Mouse (Mus musculus): ENCODE data around the gene Mical2. TPM values are rescaled to one million over a fixed set of nuclear protein-coding genes. Genes with fewer than 3 reads are reported as not detected.

The Mical2 gene
- 3.7 and 5.3 TPM in 2 replicates for polyA plus RNA-seq (2014; fragmentation: Nextera tagmentation; extraction: Ambion mirVana)

GRCm38 (mm10) chr7:112225615-112226262 is at the start of gene Mical2:
Gene Mical2, plus strand, starts transcription at chr7:112225856.
- H3K4me2 ChIP-seq (ENCODE audit: low read depth, low read length), result peak within 1 kb of the TSS; percentile 97
- no peak within 1 kb of the TSS for H3K27ac ChIP-seq (ENCODE audit: low read depth, low read length)
- H3K9me3 ChIP-seq (ENCODE audit: control insufficient read depth, low read length), result no peaks in the 10 kb centered on the region
- peaks cover 23% of the 10 kb centered on the region for H3K27me3 ChIP-seq (ENCODE audit: control insufficient read depth, insufficient read depth, low read length)
- peak within 1 kb of the TSS; percentile 49 for H3K9ac ChIP-seq (replicated peaks; ENCODE audit: low read depth, low read length)
- H3K4me3 ChIP-seq (ENCODE audit: low read depth, low read length), result peak within 1 kb of the TSS; percentile 59
- ATAC-seq (ENCODE audit: low read depth), result peak; percentile 99
- H3K36me3 ChIP-seq (ENCODE audit: control insufficient read depth, insufficient read depth, low read length), result no peaks in the 10 kb centered on the region
- H3K4me1 ChIP-seq (ENCODE audit: control insufficient read depth, insufficient read depth, low read length), result peaks cover 5% of the 10 kb centered on the region
- WGBS, result 0% methylated on average over 47 of the region's 53 CpGs

- Histone ChIP-seq H3K36me3 (ENCODE audit: control insufficient read depth, insufficient read depth, low read length) (no peaks in the 10 kb centered on the region), H3K9me3 (ENCODE audit: control insufficient read depth, low read length) (no peaks in the 10 kb centered on the region), H3K27me3 (ENCODE audit: control insufficient read depth, insufficient read depth, low read length) (no peaks in the 10 kb centered on the region), H3K27ac (ENCODE audit: low read depth, low read length) (no peak overlapping the region), H3K9ac (replicated peaks; ENCODE audit: low read depth, low read length) (no peak overlapping the region), H3K4me3 (ENCODE audit: low read depth, low read length) (no peak overlapping the region), H3K4me1 (ENCODE audit: control insufficient read depth, insufficient read depth, low read length) (no peaks in the 10 kb centered on the region), H3K4me2 (ENCODE audit: low read depth, low read length) (no peak overlapping the region)
- 85% methylated on average over 2 of the region's 2 CpGs for WGBS
- no peak for ATAC-seq (ENCODE audit: low read depth)
These were observed 49.0 kb upstream of the Mical2 start for GRCm38 (mm10) chr7:112176627-112177026.

GRCm38 (mm10) chr7:112180235-112180705 is 45.4 kb upstream of the Mical2 start:
- Histone ChIP-seq H3K27me3 (ENCODE audit: control insufficient read depth, insufficient read depth, low read length) (no peaks in the 10 kb centered on the region), H3K4me3 (ENCODE audit: low read depth, low read length) (no peak overlapping the region), H3K4me2 (ENCODE audit: low read depth, low read length) (no peak overlapping the region), H3K36me3 (ENCODE audit: control insufficient read depth, insufficient read depth, low read length) (no peaks in the 10 kb centered on the region), H3K4me1 (ENCODE audit: control insufficient read depth, insufficient read depth, low read length) (no peaks in the 10 kb centered on the region), H3K9me3 (ENCODE audit: control insufficient read depth, low read length) (no peaks in the 10 kb centered on the region), H3K27ac (ENCODE audit: low read depth, low read length) (no peak overlapping the region), H3K9ac (replicated peaks; ENCODE audit: low read depth, low read length) (no peak overlapping the region)
- WGBS, result 14% methylated on average over 9 of the region's 10 CpGs
- peak; percentile 79 for ATAC-seq (ENCODE audit: low read depth)

DNA sequence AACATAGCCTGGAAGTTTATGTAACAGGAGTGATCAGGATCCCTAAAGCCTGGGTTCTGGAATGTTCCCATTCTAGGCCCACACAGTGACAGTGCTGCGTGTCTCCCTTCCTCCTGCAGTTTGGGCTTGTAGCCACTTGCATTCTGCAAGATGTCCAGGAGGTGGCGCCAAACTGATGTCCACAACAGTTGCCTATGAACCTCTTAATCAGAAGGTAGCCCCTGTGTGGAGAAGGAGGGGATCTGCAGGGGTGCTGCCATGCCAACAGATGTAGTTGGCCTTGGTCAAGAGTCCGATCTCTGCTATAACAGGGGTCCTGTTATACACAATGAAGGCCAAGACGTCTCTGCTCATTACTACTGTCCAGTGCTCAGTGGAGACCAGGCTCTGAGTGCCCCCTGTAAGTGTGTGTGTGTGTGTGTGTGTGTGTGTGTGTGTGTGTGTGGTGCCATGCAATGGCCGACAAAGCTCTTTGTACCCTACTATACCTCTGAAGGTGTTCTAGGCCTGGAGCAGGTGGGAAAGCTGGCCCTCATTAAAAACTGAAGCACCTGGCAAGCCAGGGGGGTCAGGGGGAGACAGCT is 42.3 kb upstream of the Mical2 start:
- Histone ChIP-seq H3K9ac (replicated peaks; ENCODE audit: low read depth, low read length) (no peak overlapping the region), H3K27me3 (ENCODE audit: control insufficient read depth, insufficient read depth, low read length) (no peaks in the 10 kb centered on the region), H3K4me2 (ENCODE audit: low read depth, low read length) (no peak overlapping the region), H3K27ac (ENCODE audit: low read depth, low read length) (no peak overlapping the region), H3K4me1 (ENCODE audit: control insufficient read depth, insufficient read depth, low read length) (no peaks in the 10 kb centered on the region), H3K9me3 (ENCODE audit: control insufficient read depth, low read length) (no peaks in the 10 kb centered on the region), H3K4me3 (ENCODE audit: low read depth, low read length) (no peak overlapping the region), H3K36me3 (ENCODE audit: control insufficient read depth, insufficient read depth, low read length) (no peaks in the 10 kb centered on the region)
- peak; percentile 60; the same call in 1 of the 2 replicates for ATAC-seq (ENCODE audit: low read depth)
- WGBS, result 38% methylated on average over 5 of the region's 5 CpGs

DNA sequence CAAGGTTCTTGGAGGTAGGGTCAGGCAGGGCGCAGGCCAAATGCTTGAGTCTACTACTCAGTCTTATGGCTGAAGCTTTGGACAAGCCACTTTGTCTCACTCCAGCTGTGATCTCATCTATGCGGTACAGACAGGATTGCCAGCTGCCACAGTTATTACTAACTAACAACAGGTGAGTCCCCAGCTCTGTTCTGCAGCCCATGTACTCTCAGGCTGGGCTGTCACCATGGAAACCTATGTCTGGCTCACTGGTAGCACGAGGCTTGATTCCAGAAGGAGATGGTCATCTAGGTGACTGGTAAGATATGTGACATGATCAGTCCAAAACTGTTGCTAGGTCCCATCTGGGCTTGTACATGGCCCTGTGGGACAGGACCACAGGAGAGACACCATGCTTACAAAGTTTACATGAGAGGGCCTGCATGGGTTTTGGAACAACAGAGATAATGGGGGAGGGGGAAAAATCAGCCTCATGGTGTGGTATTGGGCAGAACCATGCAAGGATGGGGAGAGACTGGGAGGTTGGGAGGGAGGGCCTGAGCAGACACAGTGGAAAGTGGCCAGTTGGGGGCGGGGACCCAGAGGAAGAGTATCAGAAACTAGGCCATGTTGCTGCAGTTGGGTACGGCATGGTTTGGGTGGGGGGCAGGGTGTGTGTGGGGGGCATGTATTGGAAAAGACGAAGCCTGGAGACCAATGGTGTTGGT is 41.0 kb upstream of the Mical2 start:
- Histone ChIP-seq H3K36me3 (ENCODE audit: control insufficient read depth, insufficient read depth, low read length) (no peaks in the 10 kb centered on the region), H3K9ac (replicated peaks; ENCODE audit: low read depth, low read length) (no peak overlapping the region), H3K4me1 (ENCODE audit: control insufficient read depth, insufficient read depth, low read length) (no peaks in the 10 kb centered on the region), H3K9me3 (ENCODE audit: control insufficient read depth, low read length) (no peaks in the 10 kb centered on the region), H3K4me2 (ENCODE audit: low read depth, low read length) (no peak overlapping the region), H3K27me3 (ENCODE audit: control insufficient read depth, insufficient read depth, low read length) (no peaks in the 10 kb centered on the region), H3K27ac (ENCODE audit: low read depth, low read length) (no peak overlapping the region), H3K4me3 (ENCODE audit: low read depth, low read length) (no peak overlapping the region)
- ATAC-seq (ENCODE audit: low read depth), result no peak
- WGBS, result 79% methylated on average over 6 of the region's 6 CpGs

DNA sequence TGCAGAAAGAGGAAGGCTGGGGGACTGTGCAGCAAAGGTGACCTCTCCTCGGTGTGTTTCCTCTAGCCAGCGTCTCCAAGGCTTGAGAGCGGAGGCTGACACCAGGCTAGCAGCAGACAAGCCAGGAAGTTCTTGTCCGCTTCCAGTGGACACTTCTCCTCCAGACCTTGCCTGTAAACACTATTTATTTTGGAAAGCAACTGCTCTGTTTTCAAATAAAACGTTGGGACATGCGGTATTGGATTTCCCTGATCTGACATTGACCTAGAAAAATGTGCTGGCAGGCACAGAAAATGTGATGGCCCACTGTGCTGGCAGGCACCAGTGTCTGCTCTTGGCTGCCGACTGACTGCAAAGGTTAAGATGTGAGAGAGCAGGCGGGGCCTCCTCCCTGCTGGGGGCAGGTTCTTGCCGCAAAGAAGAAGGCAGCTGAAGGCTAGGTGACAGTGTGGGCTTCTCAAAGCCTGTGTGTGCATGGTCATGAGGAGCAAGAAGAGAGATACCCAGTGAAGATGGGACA is 40.4 kb upstream of the Mical2 start:
- no peak overlapping the region for H3K27ac ChIP-seq (ENCODE audit: low read depth, low read length)
- no peak for ATAC-seq (ENCODE audit: low read depth)
- no peaks in the 10 kb centered on the region for H3K27me3 ChIP-seq (ENCODE audit: control insufficient read depth, insufficient read depth, low read length)

GRCm38 (mm10) chr7:112186871-112187270 is 38.8 kb upstream of the Mical2 start:
- Histone ChIP-seq H3K4me1 (ENCODE audit: control insufficient read depth, insufficient read depth, low read length) (no peaks in the 10 kb centered on the region), H3K4me3 (ENCODE audit: low read depth, low read length) (no peak overlapping the region), H3K9me3 (ENCODE audit: control insufficient read depth, low read length) (no peaks in the 10 kb centered on the region), H3K27me3 (ENCODE audit: control insufficient read depth, insufficient read depth, low read length) (no peaks in the 10 kb centered on the region), H3K27ac (ENCODE audit: low read depth, low read length) (no peak overlapping the region), H3K36me3 (ENCODE audit: control insufficient read depth, insufficient read depth, low read length) (no peaks in the 10 kb centered on the region), H3K4me2 (ENCODE audit: low read depth, low read length) (no peak overlapping the region), H3K9ac (replicated peaks; ENCODE audit: low read depth, low read length) (no peak overlapping the region)
- ATAC-seq (ENCODE audit: low read depth), result no peak
- WGBS, result 88% methylated on average over 7 of the region's 7 CpGs

More for the DNA sequence above, 40.4 kb upstream of the Mical2 start:
- H3K4me3 ChIP-seq (ENCODE audit: low read depth, low read length), result no peak overlapping the region
- no peaks in the 10 kb centered on the region for H3K36me3 ChIP-seq (ENCODE audit: control insufficient read depth, insufficient read depth, low read length)
- 68% methylated on average over 9 of the region's 9 CpGs for WGBS
- H3K4me2 ChIP-seq (ENCODE audit: low read depth, low read length), result no peak overlapping the region
- no peak overlapping the region for H3K9ac ChIP-seq (replicated peaks; ENCODE audit: low read depth, low read length)
- H3K4me1 ChIP-seq (ENCODE audit: control insufficient read depth, insufficient read depth, low read length), result no peaks in the 10 kb centered on the region
- no peaks in the 10 kb centered on the region for H3K9me3 ChIP-seq (ENCODE audit: control insufficient read depth, low read length)

- no peaks in the 10 kb centered on the region for H3K27me3 ChIP-seq (ENCODE audit: control insufficient read depth, insufficient read depth, low read length)
- WGBS, result 63% methylated on average over 13 of the region's 13 CpGs
- no peak overlapping the region for H3K9ac ChIP-seq (replicated peaks; ENCODE audit: low read depth, low read length)
- no peaks in the 10 kb centered on the region for H3K4me1 ChIP-seq (ENCODE audit: control insufficient read depth, insufficient read depth, low read length)
- H3K4me3 ChIP-seq (ENCODE audit: low read depth, low read length), result no peak overlapping the region
- H3K4me2 ChIP-seq (ENCODE audit: low read depth, low read length), result no peak overlapping the region
- no peaks in the 10 kb centered on the region for H3K36me3 ChIP-seq (ENCODE audit: control insufficient read depth, insufficient read depth, low read length)
- H3K27ac ChIP-seq (ENCODE audit: low read depth, low read length), result no peak overlapping the region
- H3K9me3 ChIP-seq (ENCODE audit: control insufficient read depth, low read length), result no peaks in the 10 kb centered on the region
- no peak for ATAC-seq (ENCODE audit: low read depth)
These were observed 37.9 kb upstream of the Mical2 start for GRCm38 (mm10) chr7:112187536-112188459.
